Mouse (Mus musculus): ENCODE results near the gene Prr19.
A peak's percentile ranks its signal among the peaks of the same experiment; 100 is the strongest.
"Not testable (repeated sequence)": the region's sequence is repeated elsewhere in the genome, so short reads cannot be mapped to it uniquely, and the experiment has no call there.

Prr19 gene

GRCm38 (mm10) chr7:25317446-25317999, 16.3 kb downstream of the Prr19 start:
- DNase-seq (ENCODE audit: extremely low spot score, low spot score): no peak

GRCm38 (mm10) chr7:25322058-25322484, 20.9 kb downstream of the Prr19 start:
- peak; percentile 75 for DNase-seq (ENCODE audit: extremely low spot score, low spot score)

GRCm38 (mm10) chr7:25323219-25323618, 22.0 kb downstream of the Prr19 start:
- DNase-seq (ENCODE audit: extremely low spot score, low spot score): no peak

- DNase-seq (ENCODE audit: extremely low spot score, low spot score): not testable (repeated sequence)
Measured at GRCm38 (mm10) chr7:25325431-25325830, 24.2 kb downstream of the Prr19 start.

- DNase-seq (ENCODE audit: extremely low spot score, low spot score): no peak
Measured at GRCm38 (mm10) chr7:25326233-25326632, 25.0 kb downstream of the Prr19 start.

- DNase-seq (ENCODE audit: extremely low spot score, low spot score): peak; percentile 74
Measured at GRCm38 (mm10) chr7:25333596-25334307, 32.5 kb downstream of the Prr19 start.

GRCm38 (mm10) chr7:25334472-25334871, 33.3 kb downstream of the Prr19 start:
- no peak for DNase-seq (ENCODE audit: extremely low spot score, low spot score)

- no peak for DNase-seq (ENCODE audit: extremely low spot score, low spot score)
Measured at GRCm38 (mm10) chr7:25339329-25339728, 38.1 kb downstream of the Prr19 start.

- no peak for DNase-seq (ENCODE audit: extremely low spot score, low spot score)
Measured at GRCm38 (mm10) chr7:25341000-25341784, 40.0 kb downstream of the Prr19 start.

GRCm38 (mm10) chr7:25348861-25349260, 47.6 kb downstream of the Prr19 start:
- DNase-seq (ENCODE audit: extremely low spot score, low spot score): no peak

All from neural tube, embryonic 10.5 days (tissue).